Mouse (Mus musculus): ENCODE data around the gene Kif27. TPM values are rescaled to one million over a fixed set of nuclear protein-coding genes. Genes with fewer than 3 reads are reported as not detected.
"Not testable (repeated sequence)": the region's sequence is repeated elsewhere in the genome, so short reads cannot be mapped to it uniquely, and the experiment has no call there.

The Kif27 gene
- polyA plus RNA-seq (2015; fragmentation: Nextera tagmentation; extraction: Ambion mirVana): 0.37 and 0.43 TPM in 2 replicates

- Histone ChIP-seq H3K27ac (0 out of 2 replicates have a peak within 1 kb of the TSS, but pooled peaks have one; percentile 13), H3K36me3 (no peaks in the 10 kb centered on the region), H3K4me3 (peak within 1 kb of the TSS; percentile 78), H3K9ac (peak within 1 kb of the TSS; percentile 72), H3K27me3 (no peaks in the 10 kb centered on the region; the same call in 1 of the 2 replicates), H3K4me2 (peak within 1 kb of the TSS; percentile 99), H3K9me3 (replicated peaks) (no peaks in the 10 kb centered on the region), H3K4me1 (replicated peaks) (peaks cover 8% of the 10 kb centered on the region)
- WGBS: under 1% methylated on average over 82 of the region's 85 CpGs
- peak; percentile 98 for ATAC-seq (replicated peaks; ENCODE audit: insufficient number of reproducible peaks, insufficient read depth, low FRiP score, low read depth)
Observed at GRCm38 (mm10) chr13:58358629-58359303, at the start of gene Kif27. Kif27 (minus strand) TSS chr13:58359122.

DNA sequence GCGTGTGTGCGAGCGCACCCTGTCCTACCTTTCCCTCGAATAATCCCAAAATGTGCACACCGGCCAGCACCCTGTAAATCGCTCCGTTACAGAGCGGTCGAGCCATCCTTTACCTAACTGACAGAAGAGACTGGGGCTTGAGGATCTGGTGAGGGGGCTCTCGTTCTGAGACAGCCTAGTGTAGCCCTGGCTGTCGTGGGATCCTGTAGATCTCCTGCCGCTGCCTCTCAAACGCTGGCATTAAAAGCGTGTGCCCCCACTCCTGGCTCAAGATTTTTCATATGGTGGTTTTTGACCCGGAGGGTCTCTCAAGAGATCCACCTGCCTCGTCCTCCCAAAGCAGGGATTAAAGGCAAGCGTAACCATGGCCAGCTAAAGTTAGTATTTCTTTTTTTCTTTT is 44.3 kb upstream of the Kif27 start, which contains the start of gene Hnrnpk:
Gene Hnrnpk (minus strand): TSS at position 101 of the 400 bp plus-strand sequence.
- peak within 1 kb of the TSS; percentile 100 for H3K4me3 ChIP-seq
- H3K9me3 ChIP-seq (replicated peaks); H3K4me1 ChIP-seq (replicated peaks); H3K27me3 ChIP-seq; H3K36me3 ChIP-seq; ATAC-seq (replicated peaks; ENCODE audit: insufficient number of reproducible peaks, insufficient read depth, low FRiP score, low read depth): not testable (repeated sequence)
- peak within 1 kb of the TSS; percentile 64 for H3K4me2 ChIP-seq
- H3K27ac ChIP-seq: peak within 1 kb of the TSS; percentile 100
- peak within 1 kb of the TSS; percentile 100 for H3K9ac ChIP-seq
- 7% methylated on average over 17 of the region's 17 CpGs for WGBS

DNA sequence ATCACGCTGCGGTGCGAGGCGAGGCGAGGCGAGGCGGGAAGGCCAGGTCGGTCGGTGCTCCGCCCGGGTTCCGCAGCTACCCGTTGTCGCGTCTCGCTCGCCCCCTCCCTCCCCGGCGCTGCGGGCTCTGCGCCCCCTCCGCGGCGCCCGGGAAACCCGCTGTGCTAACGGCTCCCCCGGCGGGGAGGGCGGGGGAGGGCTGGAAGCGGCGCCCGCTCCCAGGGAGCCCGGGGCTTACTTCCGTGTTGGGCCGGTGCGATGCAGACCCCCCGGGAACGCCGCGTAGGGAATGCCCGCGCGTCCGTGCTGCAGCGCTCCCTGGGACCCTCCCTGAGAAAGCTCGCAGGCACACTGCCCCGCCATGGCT is 43.8 kb upstream of the Kif27 start:
- Histone ChIP-seq H3K4me3 (peak overlapping the region; percentile 100), H3K27ac (peak overlapping the region; percentile 100), H3K9ac (peak overlapping the region; percentile 100), H3K27me3 (no peaks in the 10 kb centered on the region), H3K36me3 (peaks cover 11% of the 10 kb centered on the region), H3K4me1 (replicated peaks) (peaks cover 8% of the 10 kb centered on the region), H3K9me3 (replicated peaks) (no peaks in the 10 kb centered on the region), H3K4me2 (peak overlapping the region; percentile 64)
- peak; percentile 69 for ATAC-seq (replicated peaks; ENCODE audit: insufficient number of reproducible peaks, insufficient read depth, low FRiP score, low read depth)
- WGBS: under 1% methylated on average over 46 of the region's 48 CpGs

- ATAC-seq (replicated peaks; ENCODE audit: insufficient number of reproducible peaks, insufficient read depth, low FRiP score, low read depth): peak; percentile 91
- under 1% methylated on average over 91 of the region's 91 CpGs for WGBS
- H3K4me1 ChIP-seq (replicated peaks): peaks cover 8% of the 10 kb centered on the region
- peak within 1 kb of the TSS; percentile 100 for H3K27ac ChIP-seq
- H3K4me2 ChIP-seq: peak within 1 kb of the TSS; percentile 74
- peak within 1 kb of the TSS; percentile 100 for H3K4me3 ChIP-seq
- H3K9me3 ChIP-seq (replicated peaks): no peaks in the 10 kb centered on the region
- H3K27me3 ChIP-seq: no peaks in the 10 kb centered on the region
- H3K9ac ChIP-seq: peak within 1 kb of the TSS; percentile 100
- peaks cover 17% of the 10 kb centered on the region for H3K36me3 ChIP-seq
Observed at GRCm38 (mm10) chr13:58402003-58402743, 43.3 kb upstream of the Kif27 start, which contains the start of gene Rmi1. Rmi1 (plus strand) TSS chr13:58402248.

GRCm38 (mm10) chr13:58401135-58402002 is 42.4 kb upstream of the Kif27 start:
- H3K4me3 ChIP-seq: peak overlapping the region; percentile 100
- WGBS: under 1% methylated on average over 80 of the region's 100 CpGs
- H3K9me3 ChIP-seq (replicated peaks): no peaks in the 10 kb centered on the region
- peak; percentile 25 for ATAC-seq (replicated peaks; ENCODE audit: insufficient number of reproducible peaks, insufficient read depth, low FRiP score, low read depth)
- peak overlapping the region; percentile 74 for H3K4me2 ChIP-seq
- peak overlapping the region; percentile 100 for H3K27ac ChIP-seq
- no peaks in the 10 kb centered on the region for H3K27me3 ChIP-seq
- H3K36me3 ChIP-seq: peaks cover 21% of the 10 kb centered on the region
- H3K9ac ChIP-seq: peak overlapping the region; percentile 100
- H3K4me1 ChIP-seq (replicated peaks): peaks cover 8% of the 10 kb centered on the region

DNA sequence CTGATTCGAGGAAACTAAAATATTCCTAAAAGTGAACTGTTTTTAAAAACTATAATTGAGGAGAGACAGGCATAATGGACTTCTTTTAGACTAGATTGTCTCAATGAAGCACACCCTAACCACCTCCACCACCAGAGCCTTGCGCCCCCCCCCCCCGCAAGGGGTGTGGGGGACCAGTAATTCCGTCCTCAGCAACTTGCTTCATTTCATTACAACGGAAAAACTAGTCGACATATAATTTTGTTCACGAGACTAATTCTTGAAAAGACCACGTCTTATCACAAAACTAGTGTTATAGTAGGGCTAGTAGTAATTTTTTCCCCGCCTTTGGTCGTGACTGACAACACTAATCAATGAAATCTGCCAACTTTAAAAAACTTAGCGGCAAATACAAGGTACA is 41.7 kb upstream of the Kif27 start:
- peaks cover 8% of the 10 kb centered on the region for H3K4me1 ChIP-seq (replicated peaks)
- no peaks in the 10 kb centered on the region for H3K9me3 ChIP-seq (replicated peaks)
- H3K4me3 ChIP-seq: peak overlapping the region; percentile 100
- H3K4me2 ChIP-seq: peak overlapping the region; percentile 74
- peaks cover 29% of the 10 kb centered on the region for H3K36me3 ChIP-seq
- ATAC-seq (replicated peaks; ENCODE audit: insufficient number of reproducible peaks, insufficient read depth, low FRiP score, low read depth): no peak
- H3K27ac ChIP-seq: no peak overlapping the region
- H3K27me3 ChIP-seq: no peaks in the 10 kb centered on the region
- WGBS: under 1% methylated on average over 11 of the region's 11 CpGs
- peak overlapping the region; percentile 100 for H3K9ac ChIP-seq

DNA sequence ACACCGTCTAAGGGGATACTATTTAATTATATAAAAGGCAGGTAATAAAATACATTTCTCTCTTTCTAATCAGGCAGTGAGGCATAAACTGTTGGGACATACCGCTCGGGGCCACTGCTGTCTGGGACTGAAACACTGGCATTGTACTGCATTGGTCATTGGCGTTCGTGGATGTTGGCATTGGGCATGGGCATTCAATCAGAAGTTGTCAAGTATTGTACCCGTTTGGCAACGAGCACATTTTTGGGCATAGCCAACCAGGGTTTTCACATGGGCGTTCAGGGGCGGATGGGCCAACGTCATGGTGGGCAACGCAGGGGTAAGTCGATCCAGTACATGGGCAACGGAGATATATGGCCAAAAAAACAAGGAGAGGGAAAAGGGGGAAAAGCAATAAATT is 38.7 kb upstream of the Kif27 start:
- Histone ChIP-seq H3K4me3 (no peak overlapping the region), H3K9me3 (replicated peaks) (no peaks in the 10 kb centered on the region), H3K4me1 (replicated peaks) (peaks cover 6% of the 10 kb centered on the region), H3K4me2 (no peak overlapping the region), H3K27ac (no peak overlapping the region), H3K27me3 (no peaks in the 10 kb centered on the region), H3K36me3 (peaks cover 56% of the 10 kb centered on the region), H3K9ac (no peak overlapping the region)
- 90% methylated on average over 13 of the region's 13 CpGs for WGBS
- no peak for ATAC-seq (replicated peaks; ENCODE audit: insufficient number of reproducible peaks, insufficient read depth, low FRiP score, low read depth)

GRCm38 (mm10) chr13:58394392-58394791 is 35.5 kb upstream of the Kif27 start:
- H3K4me3 ChIP-seq; H3K27me3 ChIP-seq; ATAC-seq (replicated peaks; ENCODE audit: insufficient number of reproducible peaks, insufficient read depth, low FRiP score, low read depth); H3K9me3 ChIP-seq (replicated peaks); H3K4me1 ChIP-seq (replicated peaks); H3K4me2 ChIP-seq; H3K9ac ChIP-seq; H3K27ac ChIP-seq: not testable (repeated sequence)
- WGBS: 79% methylated on average over 11 of the region's 11 CpGs
- H3K36me3 ChIP-seq: peaks cover 71% of the 10 kb centered on the region

- H3K4me1 ChIP-seq (replicated peaks): peaks cover 7% of the 10 kb centered on the region; the same call in 1 of the 2 replicates
Observed at GRCm38 (mm10) chr13:58389324-58389951, 30.5 kb upstream of the Kif27 start.

DNA sequence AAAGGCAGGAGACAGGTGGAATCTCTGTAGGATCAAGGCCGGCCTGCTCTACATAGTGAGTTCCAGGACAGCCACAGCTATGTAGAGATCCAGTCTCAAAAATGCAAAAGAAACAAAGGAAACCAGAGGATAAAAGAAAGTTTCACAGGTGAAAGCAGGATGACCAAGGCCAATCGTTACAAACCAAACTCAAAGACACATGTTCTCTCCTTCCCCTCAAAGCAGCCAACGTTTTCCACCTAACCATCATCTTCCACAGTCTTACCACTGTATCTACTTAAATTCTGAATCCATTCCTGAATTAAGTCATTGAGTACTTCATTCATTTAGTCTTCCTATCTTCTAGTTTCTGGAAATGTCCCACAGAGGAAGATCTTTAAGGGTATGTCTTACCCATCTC is 29.5 kb upstream of the Kif27 start:
- Histone ChIP-seq H3K9ac (no peak overlapping the region), H3K4me2 (no peak overlapping the region), H3K9me3 (replicated peaks) (no peaks in the 10 kb centered on the region), H3K4me3 (no peak overlapping the region), H3K36me3 (peaks cover 24% of the 10 kb centered on the region), H3K27me3 (no peaks in the 10 kb centered on the region), H3K4me1 (replicated peaks) (peaks cover 12% of the 10 kb centered on the region), H3K27ac (no peak overlapping the region)
- 35% methylated on average over 3 of the region's 3 CpGs for WGBS
- no peak for ATAC-seq (replicated peaks; ENCODE audit: insufficient number of reproducible peaks, insufficient read depth, low FRiP score, low read depth)

More at GRCm38 (mm10) chr13:58389324-58389951, 30.5 kb upstream of the Kif27 start:
- Histone ChIP-seq H3K27ac (no peak overlapping the region), H3K4me2 (no peak overlapping the region), H3K9me3 (replicated peaks) (no peaks in the 10 kb centered on the region), H3K9ac (no peak overlapping the region), H3K36me3 (peaks cover 34% of the 10 kb centered on the region), H3K27me3 (no peaks in the 10 kb centered on the region), H3K4me3 (no peak overlapping the region)
- WGBS: 77% methylated on average over 2 of the region's 2 CpGs
- ATAC-seq (replicated peaks; ENCODE audit: insufficient number of reproducible peaks, insufficient read depth, low FRiP score, low read depth): no peak

Data from heart, embryonic 15.5 days (tissue).